Mouse (Mus musculus): Measurements from ENCODE around the gene Ppp2r5a.
"Not testable (repeated sequence)": the region's sequence is repeated elsewhere in the genome, so short reads cannot be mapped to it uniquely, and the experiment has no call there.

Ppp2r5a gene

GRCm38 (mm10) chr1:191403074-191403473, at the start of gene Ppp2r5a:
Ppp2r5a (minus strand) TSS chr1:191403272.
- no peak for DNase-seq (ENCODE audit: low spot score)

DNA sequence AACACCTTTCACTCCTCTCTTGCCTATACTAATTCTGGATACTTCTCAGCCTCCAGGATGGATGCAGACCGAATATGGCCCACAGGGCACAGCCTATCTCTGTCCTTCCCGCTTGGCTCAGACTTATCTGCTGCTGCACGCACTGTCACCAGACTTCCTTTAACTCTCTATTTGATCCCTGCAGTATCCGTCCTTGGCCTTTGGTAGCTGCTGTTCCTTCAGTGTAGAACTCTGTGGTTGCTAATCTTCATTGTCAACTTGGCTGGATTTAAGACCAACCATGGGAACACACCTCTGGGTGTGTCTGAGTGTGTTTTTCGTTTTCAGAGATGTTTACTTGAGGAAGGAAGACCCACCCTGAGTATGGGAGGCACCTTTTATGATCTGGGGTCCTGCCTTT, 47.5 kb upstream of the Ppp2r5a start:
- no peak for DNase-seq (ENCODE audit: low spot score)

DNA sequence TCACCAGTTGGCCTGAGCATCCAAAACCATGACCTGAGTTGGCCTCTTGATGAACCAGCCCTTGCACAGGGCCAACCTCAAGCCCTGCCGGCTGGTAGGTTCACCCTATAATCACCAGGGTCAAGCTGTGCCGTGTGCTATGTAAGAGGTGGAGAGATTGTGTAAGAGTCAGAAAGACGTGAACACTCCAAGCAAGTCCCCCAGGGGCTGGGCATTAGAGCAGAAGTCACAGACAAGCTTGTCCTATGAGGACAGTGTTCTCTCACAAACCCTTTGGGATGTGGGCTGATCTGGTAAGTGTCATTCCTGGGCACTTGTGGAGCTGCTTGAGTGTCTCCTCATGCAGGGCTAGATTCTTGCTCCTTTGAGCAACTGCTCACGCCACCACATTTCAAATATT, 46.5 kb upstream of the Ppp2r5a start:
- DNase-seq (ENCODE audit: low spot score): no peak

DNA sequence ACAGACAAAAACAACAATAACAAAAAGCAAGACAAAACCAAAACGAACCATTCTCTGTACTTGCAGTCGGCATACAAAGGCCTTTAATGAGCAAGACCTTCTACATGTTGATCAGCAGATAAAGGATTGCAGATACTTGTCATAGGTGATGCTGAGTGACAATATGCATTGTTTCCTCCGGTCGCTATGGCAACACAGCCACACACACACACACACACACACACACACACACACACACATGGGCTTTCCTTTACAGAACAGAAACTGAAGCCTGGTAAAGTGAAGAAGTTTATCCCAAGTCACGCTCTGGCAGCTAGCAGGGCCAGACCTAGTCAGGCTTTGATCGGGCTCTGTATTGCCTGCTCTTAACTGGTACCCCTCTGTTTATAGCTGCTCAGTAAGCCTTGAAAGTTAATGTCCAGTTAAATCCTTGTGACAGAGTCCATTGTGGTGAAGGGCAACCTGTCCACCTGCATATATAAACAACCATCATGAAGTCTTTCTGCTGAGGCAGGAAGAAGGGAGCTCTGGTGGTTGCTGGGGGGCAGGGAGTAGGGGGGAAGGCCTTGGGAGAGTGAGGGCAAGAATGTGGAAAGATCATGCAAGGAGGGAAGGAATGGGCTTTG, 44.4 kb upstream of the Ppp2r5a start:
- DNase-seq (ENCODE audit: low spot score): no peak

DNA sequence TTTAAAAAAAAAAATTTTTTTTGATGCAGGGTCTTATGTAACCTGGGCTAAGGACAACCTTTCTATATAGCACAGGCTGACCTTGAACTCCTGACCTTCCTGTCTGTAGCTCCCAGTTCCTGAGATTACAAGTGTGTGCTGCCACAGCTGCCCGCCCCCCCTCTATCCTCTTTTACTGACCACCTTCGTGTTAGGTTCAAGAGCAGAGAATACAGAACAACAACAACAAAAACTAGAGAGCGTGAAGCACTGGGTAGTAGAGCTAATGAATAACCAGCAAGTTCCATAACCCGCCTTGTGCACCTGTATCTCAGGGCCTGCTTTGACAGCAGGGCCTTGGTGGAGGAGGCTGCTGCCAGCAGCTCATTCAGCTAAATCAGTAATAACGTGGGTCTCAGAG, 43.2 kb upstream of the Ppp2r5a start:
- DNase-seq (ENCODE audit: low spot score): peak; percentile 60

DNA sequence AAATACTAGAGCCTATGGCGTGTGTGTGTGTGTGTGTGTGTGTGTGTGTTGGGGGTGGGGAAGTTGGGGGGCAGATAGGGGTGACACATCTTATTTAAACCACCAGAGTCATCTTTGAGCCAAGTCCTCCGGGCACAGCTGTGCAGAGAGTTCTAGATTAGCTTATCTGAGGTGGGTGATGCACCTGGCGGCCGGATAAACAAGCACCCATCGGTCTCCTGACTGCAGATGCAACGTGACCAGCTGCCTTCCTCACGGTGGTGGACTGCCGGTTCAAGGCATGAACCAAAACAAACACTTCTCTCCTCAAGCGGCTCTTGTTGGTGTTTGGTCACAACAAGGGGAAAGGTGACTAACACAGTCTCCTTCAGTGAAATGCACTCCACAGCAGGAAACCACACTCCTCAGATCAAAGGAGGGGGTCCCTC, 42.8 kb upstream of the Ppp2r5a start:
- DNase-seq (ENCODE audit: low spot score): peak; percentile 73

GRCm38 (mm10) chr1:191445401-191445800, 42.3 kb upstream of the Ppp2r5a start:
- peak; percentile 53 for DNase-seq (ENCODE audit: low spot score)

GRCm38 (mm10) chr1:191444467-191444866, 41.4 kb upstream of the Ppp2r5a start:
- no peak for DNase-seq (ENCODE audit: low spot score)

DNA sequence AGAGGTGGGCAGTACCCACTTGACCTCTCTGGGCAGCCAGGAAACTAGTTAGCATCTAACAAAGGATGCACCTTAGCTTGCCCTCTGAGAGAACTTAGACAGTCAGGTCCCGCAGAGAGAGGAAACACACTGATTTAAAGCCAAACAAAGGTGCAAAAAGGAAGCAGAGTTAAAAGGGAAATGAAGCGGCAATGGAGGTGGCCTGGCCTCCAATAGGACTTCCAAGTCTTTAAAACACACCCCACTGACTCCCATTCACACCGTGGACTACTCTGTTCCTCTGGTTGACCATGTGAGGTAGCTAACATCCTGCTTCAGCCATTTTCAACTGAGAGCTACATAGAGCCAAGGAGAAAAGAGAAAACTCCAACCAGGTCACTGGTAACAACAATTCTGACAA, 35.9 kb upstream of the Ppp2r5a start:
- DNase-seq (ENCODE audit: low spot score): no peak

DNA sequence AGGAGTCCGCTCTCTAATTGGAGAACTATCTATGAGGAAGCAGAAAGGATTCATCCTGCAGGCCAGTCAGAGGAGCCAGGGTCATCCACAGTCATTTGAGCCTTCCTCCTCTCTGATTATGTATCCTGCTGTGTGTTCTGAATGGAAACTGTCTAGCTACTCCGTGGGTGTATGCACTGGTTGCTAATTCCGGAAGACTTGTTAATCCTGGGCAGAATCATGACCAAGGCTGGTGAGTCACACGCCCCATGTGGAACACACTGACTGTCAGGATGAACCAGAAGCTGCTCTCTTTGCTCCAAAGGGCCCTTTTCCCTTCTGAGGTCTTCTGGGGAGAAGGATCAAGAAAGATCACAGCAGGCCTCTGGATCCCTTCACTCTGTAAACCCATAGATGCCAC, 35.5 kb upstream of the Ppp2r5a start:
- no peak for DNase-seq (ENCODE audit: low spot score)

GRCm38 (mm10) chr1:191436647-191437046, 33.6 kb upstream of the Ppp2r5a start:
- no peak for DNase-seq (ENCODE audit: low spot score)

GRCm38 (mm10) chr1:191435359-191435758, 32.3 kb upstream of the Ppp2r5a start:
- no peak for DNase-seq (ENCODE audit: low spot score)

DNA sequence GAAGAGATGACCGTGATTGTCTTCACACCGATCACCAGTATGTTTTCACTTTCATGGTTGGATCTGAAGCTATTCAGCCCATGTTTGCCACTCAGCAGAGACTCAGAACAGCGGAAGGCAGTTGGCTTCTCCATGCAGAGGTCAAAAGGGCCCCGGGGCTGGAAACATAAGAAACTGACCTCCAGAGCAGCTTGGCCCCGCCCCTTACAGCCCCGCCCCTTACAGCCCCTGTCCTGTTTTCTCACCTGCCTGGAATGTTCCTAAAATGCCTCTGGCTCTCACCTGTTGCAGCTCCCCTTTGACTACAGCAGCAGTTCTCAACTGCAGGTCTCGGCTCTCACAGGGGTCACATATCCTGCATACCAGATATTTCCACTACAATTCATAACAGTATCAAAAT, 29.5 kb upstream of the Ppp2r5a start:
- peak; percentile 83 for DNase-seq (ENCODE audit: low spot score)

- no peak for DNase-seq (ENCODE audit: low spot score)
Measured at GRCm38 (mm10) chr1:191432023-191432422, 29.0 kb upstream of the Ppp2r5a start.

DNA sequence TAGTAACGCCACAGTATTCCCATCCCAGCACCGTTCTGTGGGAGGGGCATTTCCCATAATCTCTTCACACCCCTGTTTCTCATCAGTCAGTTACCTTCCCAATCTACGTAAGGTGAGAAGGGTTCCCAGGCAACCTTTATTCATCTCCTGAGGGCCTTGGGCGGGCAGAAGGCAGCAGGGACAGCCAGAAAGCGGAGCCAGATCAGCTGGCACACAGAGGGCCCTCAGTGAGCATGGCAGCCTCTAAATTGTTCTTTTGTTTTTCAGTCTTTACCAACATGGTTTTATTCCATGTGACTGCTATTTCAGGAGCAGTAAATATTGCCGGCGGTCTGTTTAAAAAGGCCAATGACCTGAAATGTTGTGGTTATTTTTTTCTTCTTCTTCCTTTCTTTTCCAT, 27.0 kb upstream of the Ppp2r5a start:
- DNase-seq (ENCODE audit: low spot score): no peak

DNA sequence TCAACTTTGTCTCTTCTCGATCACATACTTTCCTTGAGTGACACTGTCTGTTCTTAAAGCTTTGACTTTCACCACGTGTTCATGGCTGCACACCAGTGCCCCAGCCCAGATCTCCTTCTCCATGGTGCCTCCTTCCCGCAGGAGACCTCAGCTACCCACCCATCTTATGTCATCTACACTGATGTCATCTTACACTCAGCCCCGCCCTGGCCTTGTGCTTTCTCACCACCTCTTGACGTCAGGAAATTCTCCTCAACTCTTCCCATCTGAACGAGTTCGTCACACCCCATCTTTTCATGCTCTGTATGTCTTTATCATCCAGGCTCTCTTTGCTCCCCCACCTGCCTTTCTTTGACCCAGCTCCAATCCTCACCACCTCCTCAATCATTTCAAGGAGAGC, 22.8 kb upstream of the Ppp2r5a start:
- DNase-seq (ENCODE audit: low spot score): no peak

GRCm38 (mm10) chr1:191423201-191423600, 20.1 kb upstream of the Ppp2r5a start:
- no peak for DNase-seq (ENCODE audit: low spot score)

DNA sequence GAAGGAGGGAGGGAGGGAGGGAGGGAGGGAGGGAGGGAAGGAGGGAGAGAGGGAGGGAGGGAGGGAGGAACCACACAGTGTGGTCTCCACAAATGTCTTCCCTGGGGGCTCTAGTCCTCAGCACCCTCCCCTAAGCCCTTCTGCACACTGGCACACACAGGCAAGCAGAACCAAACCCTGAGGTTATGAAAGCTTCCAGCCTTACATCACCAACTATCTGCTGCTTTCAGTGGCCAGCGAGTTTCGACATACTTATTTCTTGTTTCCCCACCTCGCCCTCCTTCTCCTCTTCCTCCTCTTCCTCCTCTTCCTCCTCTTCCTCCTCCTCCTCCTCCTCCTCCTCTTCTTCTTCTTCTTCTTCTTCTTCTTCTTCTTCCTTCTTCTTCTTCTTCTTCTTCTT, 19.6 kb upstream of the Ppp2r5a start:
- DNase-seq (ENCODE audit: low spot score): not testable (repeated sequence)

- no peak for DNase-seq (ENCODE audit: low spot score)
Measured at GRCm38 (mm10) chr1:191422164-191422563, 19.1 kb upstream of the Ppp2r5a start.

DNA sequence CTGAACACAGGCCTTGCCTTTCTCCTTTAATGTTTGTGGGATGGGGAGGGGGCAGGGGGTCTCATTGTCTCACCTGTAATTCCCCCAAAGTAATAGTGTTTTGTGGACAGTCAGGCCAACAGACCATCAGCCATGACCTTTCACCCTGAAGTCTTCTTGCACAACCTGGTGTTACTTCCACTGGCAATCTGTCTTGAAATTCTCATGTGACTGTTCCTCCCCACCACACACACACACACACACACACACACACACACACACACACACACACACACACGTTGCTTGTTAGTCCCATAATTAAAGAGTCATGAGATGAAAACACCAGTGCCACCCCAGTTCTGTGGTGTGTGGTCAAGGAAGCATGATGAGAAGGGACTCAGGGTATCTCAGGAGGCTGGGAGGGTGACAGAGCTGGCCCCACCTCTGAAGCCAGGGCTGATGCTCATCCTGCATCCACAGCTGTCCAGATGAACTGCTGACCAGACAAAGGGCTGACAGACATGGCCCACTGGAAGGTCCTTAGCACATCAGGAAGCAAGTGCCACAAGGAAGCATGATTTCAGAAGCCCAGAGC, 18.4 kb upstream of the Ppp2r5a start:
- DNase-seq (ENCODE audit: low spot score): peak; percentile 46

- DNase-seq (ENCODE audit: low spot score): peak; percentile 49
Measured at GRCm38 (mm10) chr1:191420930-191421404, 17.9 kb upstream of the Ppp2r5a start.

DNA sequence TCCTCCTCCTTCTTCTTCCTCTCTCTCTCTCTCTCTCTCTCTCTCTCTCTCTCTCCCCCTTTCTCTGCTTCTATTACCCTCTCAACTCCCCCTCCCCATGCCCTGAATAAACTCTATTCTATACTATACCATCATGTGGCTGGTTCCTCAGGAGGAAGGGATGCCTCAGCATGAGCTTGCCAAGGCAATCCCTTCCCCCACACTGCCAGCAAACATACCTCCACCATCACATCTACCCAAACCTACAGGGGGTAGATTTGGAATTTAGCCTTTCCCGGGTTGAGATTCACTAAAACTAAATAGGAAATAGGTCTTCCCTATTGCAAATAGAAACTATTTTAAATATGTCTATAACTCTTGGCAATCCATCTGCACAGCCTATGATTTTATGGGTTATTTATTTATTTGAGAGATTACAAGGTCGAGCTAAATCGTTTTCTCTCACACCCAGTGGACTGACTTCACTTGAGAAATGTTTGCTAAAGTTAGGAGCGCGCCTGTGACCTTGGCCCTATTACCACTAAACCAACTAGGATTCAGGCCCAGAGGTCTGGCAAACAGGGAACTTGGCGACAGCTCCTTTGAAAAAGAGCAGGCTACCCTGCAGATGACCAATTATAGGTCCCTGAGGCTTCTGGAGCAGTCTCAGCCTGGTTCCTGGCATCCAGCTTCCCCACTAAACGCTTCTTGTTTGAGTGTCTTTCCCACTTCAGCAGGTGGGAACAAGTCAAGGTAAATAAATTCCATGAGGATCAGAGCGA, 17.1 kb upstream of the Ppp2r5a start:
- peak; percentile 73 for DNase-seq (ENCODE audit: low spot score)

DNA sequence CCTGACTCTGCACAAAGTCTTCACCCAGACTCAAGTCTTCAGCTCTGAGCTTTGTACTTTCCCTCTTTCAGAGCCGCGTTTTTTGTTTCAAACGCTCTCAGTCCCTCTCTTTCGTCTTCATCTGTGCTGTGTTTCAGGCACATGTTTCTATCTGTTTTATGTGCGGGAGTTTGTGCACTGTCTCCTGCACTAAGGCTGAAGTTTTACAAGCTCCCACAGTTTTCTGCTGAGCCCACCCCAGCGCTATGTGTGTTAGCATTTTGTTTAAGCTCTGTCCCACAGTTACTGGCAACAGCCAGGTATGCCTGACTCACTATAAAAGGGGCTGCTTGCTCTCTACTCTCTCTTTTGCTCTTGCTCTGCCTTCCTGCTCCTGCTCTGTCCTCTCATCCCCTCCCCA, 16.3 kb upstream of the Ppp2r5a start:
- peak; percentile 51 for DNase-seq (ENCODE audit: low spot score)
